Mouse (Mus musculus): ENCODE measurements at regions not wholly inside any gene's neighbourhood (a gene's known extent, or its start where the extent isn't known, plus 50 kb on each side); places are given as distances from the start of the nearest gene placed in this dataset.

DNA sequence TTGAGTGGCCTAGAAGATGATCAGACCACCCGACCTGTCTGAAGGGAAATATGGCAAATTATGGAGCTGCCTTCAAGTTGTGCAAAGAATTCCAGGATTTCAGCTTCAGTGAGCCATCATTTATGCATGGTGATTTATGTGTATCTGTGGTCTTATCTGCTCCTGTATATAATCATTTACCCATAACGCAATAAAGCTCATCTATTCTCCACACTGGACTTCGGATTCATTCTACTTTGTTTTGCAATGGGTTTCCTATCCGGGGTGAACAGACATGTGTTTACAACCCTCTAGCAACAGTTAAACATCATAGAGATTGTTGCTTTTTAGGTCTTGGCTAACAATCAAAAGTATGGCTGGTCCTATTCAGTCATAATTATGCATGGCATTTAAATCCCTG is 145.1 kb downstream of the Pcdh10 start:
- H3K9me3 ChIP-seq (replicated peaks; ENCODE audit: low read length), result no peaks in the 10 kb centered on the region
- H3K4me1 ChIP-seq (replicated peaks; ENCODE audit: insufficient read depth, low read length), result no peaks in the 10 kb centered on the region
- no peak overlapping the region for H3K4me2 ChIP-seq (ENCODE audit: low read length)
- no peak for TF ChIP-seq CTCF (IDR thresholded peaks at IDR 0.05; ENCODE audit: low read depth)
- no peak overlapping the region for H3K27ac ChIP-seq
- no peaks in the 10 kb centered on the region for H3K27me3 ChIP-seq (ENCODE audit: insufficient read depth, low read length)
- H3K36me3 ChIP-seq (ENCODE audit: insufficient read depth, low read length), result no peaks in the 10 kb centered on the region
- DNase-seq (ENCODE audit: low spot score) (no peak), ATAC-seq (replicated peaks; ENCODE audit: low FRiP score, low read depth) (no peak)
- no peak overlapping the region for H3K9ac ChIP-seq (ENCODE audit: low read depth, low read length)
- 77% methylated on average over 4 of the region's 4 CpGs for WGBS
- no peak overlapping the region for H3K4me3 ChIP-seq (replicated peaks; ENCODE audit: low read depth, low read length)

DNA sequence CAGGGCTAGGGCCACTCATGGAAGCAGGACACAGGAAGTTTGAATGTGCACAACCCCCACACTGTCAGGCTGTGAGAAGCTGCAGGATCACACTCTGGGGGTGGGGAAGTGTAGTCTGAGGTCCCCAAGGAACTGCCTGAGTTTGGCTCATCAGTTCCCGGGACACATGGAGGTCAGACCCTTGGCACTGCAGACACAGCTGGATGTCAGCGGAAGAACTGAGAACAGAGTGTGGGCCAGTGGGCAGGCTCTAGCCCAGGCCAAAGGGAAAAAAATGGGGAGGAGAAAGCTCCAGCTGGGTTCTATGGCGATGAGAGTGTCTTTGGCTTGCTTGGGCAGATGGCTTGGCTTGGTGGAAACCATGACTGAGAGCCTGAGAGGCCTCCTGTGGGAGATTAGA is 168.9 kb downstream of the Pcdh10 start:
- Histone ChIP-seq H3K36me3 (ENCODE audit: insufficient read depth, low read length) (no peaks in the 10 kb centered on the region), H3K4me3 (replicated peaks; ENCODE audit: low read depth, low read length) (no peak overlapping the region), H3K4me2 (ENCODE audit: low read length) (no peak overlapping the region), H3K27me3 (ENCODE audit: insufficient read depth, low read length) (no peaks in the 10 kb centered on the region), H3K27ac (no peak overlapping the region), H3K9me3 (replicated peaks; ENCODE audit: low read length) (no peaks in the 10 kb centered on the region), H3K9ac (ENCODE audit: low read depth, low read length) (no peak overlapping the region), H3K4me1 (replicated peaks; ENCODE audit: insufficient read depth, low read length) (no peaks in the 10 kb centered on the region)
- 89% methylated on average over 3 of the region's 3 CpGs for WGBS
- ATAC-seq (replicated peaks; ENCODE audit: low FRiP score, low read depth) (no peak), DNase-seq (ENCODE audit: low spot score) (no peak)
- no peak for TF ChIP-seq CTCF (IDR thresholded peaks at IDR 0.05; ENCODE audit: low read depth)

DNA sequence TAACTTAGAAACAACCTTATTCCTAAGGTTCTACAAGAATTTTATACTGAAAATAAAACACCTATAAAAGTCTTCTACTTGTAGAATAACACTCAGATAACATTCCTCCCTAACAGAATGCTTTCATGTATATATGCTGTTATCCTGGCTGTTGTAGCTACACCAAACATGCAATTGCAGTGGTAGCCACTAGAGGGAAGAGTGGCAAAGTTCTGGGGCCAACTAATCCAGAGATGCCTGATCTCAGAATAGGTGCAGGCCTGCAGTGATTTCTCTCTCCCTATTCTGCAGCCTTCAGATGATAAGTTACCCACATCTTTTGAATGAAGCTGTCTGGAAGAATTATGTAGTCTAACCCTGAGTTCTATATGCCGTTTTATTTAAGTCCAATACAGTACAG is 177.5 kb downstream of the Pcdh10 start:
- Histone ChIP-seq H3K4me2 (ENCODE audit: low read length) (no peak overlapping the region), H3K36me3 (ENCODE audit: insufficient read depth, low read length) (no peaks in the 10 kb centered on the region), H3K4me1 (replicated peaks; ENCODE audit: insufficient read depth, low read length) (no peaks in the 10 kb centered on the region), H3K27me3 (ENCODE audit: insufficient read depth, low read length) (no peaks in the 10 kb centered on the region), H3K9ac (ENCODE audit: low read depth, low read length) (no peak overlapping the region), H3K27ac (no peak overlapping the region), H3K4me3 (replicated peaks; ENCODE audit: low read depth, low read length) (no peak overlapping the region), H3K9me3 (replicated peaks; ENCODE audit: low read length) (no peaks in the 10 kb centered on the region)
- DNase-seq (ENCODE audit: low spot score) (peak; percentile 71), ATAC-seq (replicated peaks; ENCODE audit: low FRiP score, low read depth) (no peak)
- 31% methylated on average over 1 of the region's 1 CpGs for WGBS
- peak; percentile 83 for TF ChIP-seq CTCF (IDR thresholded peaks at IDR 0.05; ENCODE audit: low read depth)

DNA sequence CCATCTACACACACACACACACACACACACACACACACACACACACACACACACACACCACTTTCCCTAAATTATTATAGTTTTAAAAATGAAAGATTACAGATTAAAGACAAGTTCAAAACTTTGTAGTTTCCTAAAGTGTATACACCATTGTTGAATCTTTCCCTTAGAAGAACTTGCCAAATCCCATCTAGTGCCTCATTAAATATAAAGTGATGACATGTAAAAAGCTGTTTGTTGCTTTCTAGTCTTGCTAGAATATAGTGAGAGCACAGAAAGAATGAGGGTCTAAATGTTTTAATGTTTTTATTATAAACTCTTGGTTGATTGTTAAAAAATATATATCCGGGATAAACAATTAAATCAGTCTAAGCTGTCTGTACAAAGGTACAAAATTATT is 194.8 kb downstream of the Pcdh10 start:
- TF ChIP-seq CTCF (IDR thresholded peaks at IDR 0.05; ENCODE audit: low read depth), result no peak
- no peak overlapping the region for H3K9ac ChIP-seq (ENCODE audit: low read depth, low read length)
- H3K27me3 ChIP-seq (ENCODE audit: insufficient read depth, low read length), result no peaks in the 10 kb centered on the region
- H3K4me2 ChIP-seq (ENCODE audit: low read length), result no peak overlapping the region
- ATAC-seq (replicated peaks; ENCODE audit: low FRiP score, low read depth), result no peak
- no peaks in the 10 kb centered on the region for H3K9me3 ChIP-seq (replicated peaks; ENCODE audit: low read length)
- WGBS, result 84% methylated on average over 1 of the region's 1 CpGs
- no peaks in the 10 kb centered on the region for H3K4me1 ChIP-seq (replicated peaks; ENCODE audit: insufficient read depth, low read length)
- no peak for DNase-seq (ENCODE audit: low spot score)
- no peaks in the 10 kb centered on the region for H3K36me3 ChIP-seq (ENCODE audit: insufficient read depth, low read length)
- no peak overlapping the region for H3K27ac ChIP-seq
- H3K4me3 ChIP-seq (replicated peaks; ENCODE audit: low read depth, low read length), result no peak overlapping the region

DNA sequence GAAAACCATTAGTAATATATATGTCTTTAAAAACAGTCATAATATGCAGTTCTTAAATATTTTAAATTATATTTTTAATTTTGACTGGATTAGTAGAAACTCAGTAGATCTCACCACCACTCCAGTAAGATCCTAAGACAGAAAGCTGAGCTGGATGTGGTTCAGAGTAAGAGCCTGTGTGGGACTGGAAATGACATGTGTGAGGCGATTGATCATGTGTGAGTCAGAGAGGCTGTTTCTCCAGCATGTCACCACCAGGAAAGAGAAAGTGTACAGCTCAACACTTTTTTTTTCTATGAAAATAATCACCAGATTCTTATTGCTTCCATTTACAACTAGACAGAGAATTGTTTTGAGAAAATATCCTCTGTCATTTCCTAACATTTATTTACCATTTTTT is 198.8 kb downstream of the Pcdh10 start:
- Histone ChIP-seq H3K4me2 (ENCODE audit: low read length) (no peak overlapping the region), H3K27ac (no peak overlapping the region), H3K9ac (ENCODE audit: low read depth, low read length) (no peak overlapping the region), H3K36me3 (ENCODE audit: insufficient read depth, low read length) (no peaks in the 10 kb centered on the region), H3K9me3 (replicated peaks; ENCODE audit: low read length) (no peaks in the 10 kb centered on the region), H3K4me3 (replicated peaks; ENCODE audit: low read depth, low read length) (no peak overlapping the region), H3K27me3 (ENCODE audit: insufficient read depth, low read length) (no peaks in the 10 kb centered on the region), H3K4me1 (replicated peaks; ENCODE audit: insufficient read depth, low read length) (no peaks in the 10 kb centered on the region)
- DNase-seq (ENCODE audit: low spot score) (no peak), ATAC-seq (replicated peaks; ENCODE audit: low FRiP score, low read depth) (no peak)
- WGBS, result 92% methylated on average over 1 of the region's 1 CpGs
- no peak for TF ChIP-seq CTCF (IDR thresholded peaks at IDR 0.05; ENCODE audit: low read depth)

DNA sequence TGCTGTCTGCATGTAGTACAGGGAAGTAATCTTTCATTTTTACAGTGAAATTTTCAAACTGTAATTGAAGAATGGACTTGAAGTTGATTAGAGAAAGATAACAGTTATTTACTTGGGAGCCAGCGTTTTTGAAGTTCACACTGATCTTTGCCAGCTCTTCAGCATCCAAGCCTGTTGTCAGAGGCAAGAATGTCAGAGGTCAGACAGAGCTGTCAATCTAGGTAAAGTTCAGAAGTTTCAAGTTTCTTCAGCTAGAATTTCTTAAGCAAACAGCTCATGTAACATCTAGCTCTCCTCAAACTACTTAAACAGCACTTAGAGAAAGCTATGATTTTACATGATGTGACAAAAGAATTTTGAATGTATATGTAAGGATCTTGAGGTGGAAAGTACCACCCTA is 215.4 kb downstream of the Pcdh10 start:
- 11% methylated on average over 1 of the region's 1 CpGs for WGBS
- Histone ChIP-seq H3K36me3 (ENCODE audit: insufficient read depth, low read length) (no peaks in the 10 kb centered on the region), H3K27me3 (ENCODE audit: insufficient read depth, low read length) (no peaks in the 10 kb centered on the region), H3K4me1 (replicated peaks; ENCODE audit: insufficient read depth, low read length) (no peaks in the 10 kb centered on the region), H3K9ac (ENCODE audit: low read depth, low read length) (no peak overlapping the region), H3K27ac (no peak overlapping the region), H3K9me3 (replicated peaks; ENCODE audit: low read length) (no peaks in the 10 kb centered on the region), H3K4me2 (ENCODE audit: low read length) (no peak overlapping the region), H3K4me3 (replicated peaks; ENCODE audit: low read depth, low read length) (no peak overlapping the region)
- ATAC-seq (replicated peaks; ENCODE audit: low FRiP score, low read depth), result no peak
- TF ChIP-seq CTCF (IDR thresholded peaks at IDR 0.05; ENCODE audit: low read depth), result no peak
- no peak for DNase-seq (ENCODE audit: low spot score)

DNA sequence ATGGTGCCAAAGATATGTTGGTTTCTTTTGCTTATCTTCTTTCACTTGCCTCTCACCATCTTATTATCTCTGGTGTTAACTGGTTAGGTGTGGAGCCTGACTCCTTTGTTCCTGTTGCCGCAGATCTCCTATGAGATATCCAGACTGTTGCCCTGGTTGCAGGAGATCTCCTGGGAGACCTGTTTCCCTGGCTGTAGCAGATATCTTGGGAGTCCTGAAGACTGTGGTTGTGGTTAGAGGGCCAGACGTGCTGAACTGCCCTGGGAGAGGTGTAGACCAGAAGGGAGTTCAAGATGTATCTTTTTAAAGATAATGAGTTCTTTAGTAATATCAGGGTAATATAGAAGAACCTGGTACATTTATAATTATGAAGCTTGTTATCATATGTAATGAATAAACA is 224.1 kb downstream of the Pcdh10 start:
- no peak for DNase-seq (ENCODE audit: low spot score)
- Histone ChIP-seq H3K9ac (ENCODE audit: low read depth, low read length) (no peak overlapping the region), H3K4me2 (ENCODE audit: low read length) (no peak overlapping the region), H3K27me3 (ENCODE audit: insufficient read depth, low read length) (no peaks in the 10 kb centered on the region), H3K27ac (no peak overlapping the region), H3K36me3 (ENCODE audit: insufficient read depth, low read length) (no peaks in the 10 kb centered on the region), H3K4me1 (replicated peaks; ENCODE audit: insufficient read depth, low read length) (no peaks in the 10 kb centered on the region), H3K4me3 (replicated peaks; ENCODE audit: low read depth, low read length) (no peak overlapping the region), H3K9me3 (replicated peaks; ENCODE audit: low read length) (no peaks in the 10 kb centered on the region)
- WGBS, result 80% methylated on average over 2 of the region's 2 CpGs
- no peak for ATAC-seq (replicated peaks; ENCODE audit: low FRiP score, low read depth)
- no peak for TF ChIP-seq CTCF (IDR thresholded peaks at IDR 0.05; ENCODE audit: low read depth)

Data from kidney, postnatal 0 days (tissue).